Mouse (Mus musculus): ENCODE measurements at regions not wholly inside any gene's neighbourhood (a gene's known extent, or its start where the extent isn't known, plus 50 kb on each side); places are given as distances from the start of the nearest gene placed in this dataset.

GRCm38 (mm10) chr11:112587386-112587785, 194.6 kb upstream of the Sox9 start:
- no peak for TF ChIP-seq CTCF (IDR thresholded peaks at IDR 0.05; ENCODE audit: low read depth)
- no peak for TF ChIP-seq EP300 (IDR thresholded peaks at IDR 0.05; ENCODE audit: low read depth)
